Mouse (Mus musculus) CD4-positive helper T cell, adult 2 months (primary cell): ENCODE measurements around the gene Rnf222.

Experiments used
- DNase-seq: peaks from one replicate; pipeline ENCODE4 v3.0.0-alpha.2; 2012; ENCODE audit warnings: low read depth, missing footprints, low spot score

Rnf222 gene

DNA sequence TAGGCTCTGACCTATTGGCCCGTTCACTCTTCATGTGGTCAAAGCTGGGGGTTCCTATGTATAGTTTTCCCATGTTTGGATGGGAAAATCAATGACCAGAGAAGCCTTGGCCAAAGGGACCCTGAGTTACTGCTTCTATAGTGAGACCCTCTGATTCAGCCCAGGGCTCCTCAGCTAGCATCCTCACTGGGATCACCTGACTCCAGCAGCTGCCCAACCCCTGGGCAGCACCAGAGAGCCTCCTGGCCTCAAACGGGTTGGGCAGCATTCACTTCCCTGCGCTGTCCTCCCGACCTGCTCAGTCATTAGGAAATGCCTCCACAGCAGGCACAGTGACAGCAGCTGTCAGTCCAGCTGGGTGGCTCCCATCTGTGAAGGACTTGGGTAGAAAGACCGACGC is at the start of gene Rnf222:
Rnf222 (plus strand) TSS at position 301 of the 400 bp plus-strand sequence.
- DNase-seq: no peak

DNA sequence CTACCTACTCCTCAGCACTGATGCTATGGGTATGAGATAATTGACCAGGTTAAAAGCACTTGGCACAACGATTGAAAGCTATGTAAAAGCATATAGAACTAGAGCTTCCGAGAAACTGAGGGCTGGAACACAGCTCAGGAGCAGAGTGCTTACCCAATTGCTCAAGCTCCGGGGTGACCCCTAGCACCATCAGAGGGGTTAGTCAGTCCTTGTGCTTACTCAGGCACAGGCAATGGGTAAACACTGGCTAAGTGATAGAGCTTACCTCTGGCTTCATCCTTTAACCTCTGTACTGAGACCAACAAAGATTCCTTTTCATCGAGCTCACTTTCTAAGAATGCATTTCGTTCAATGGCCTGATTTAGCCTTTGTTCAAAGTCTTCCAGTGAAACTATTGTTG is 48.7 kb upstream of the Rnf222 start:
- DNase-seq: no peak

DNA sequence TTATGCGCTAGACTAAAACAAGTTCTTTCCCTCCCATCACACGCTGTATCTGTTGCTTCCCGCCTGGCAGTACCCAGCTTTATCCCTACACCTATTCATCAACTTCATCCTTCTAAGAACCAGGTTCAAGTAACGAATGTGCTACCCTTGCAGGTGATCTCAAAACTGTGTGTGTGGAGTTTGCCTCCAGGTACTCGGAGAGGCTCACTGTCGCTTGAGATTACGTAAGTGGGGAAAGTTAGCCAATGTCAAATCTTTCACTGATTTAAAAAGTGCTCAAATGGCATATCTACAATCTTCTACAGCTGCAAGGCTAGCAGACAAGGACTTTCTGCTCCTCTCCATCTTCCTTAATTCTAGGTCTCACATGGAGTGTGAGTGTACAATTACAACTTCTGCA is 37.5 kb upstream of the Rnf222 start:
- DNase-seq: no peak

DNA sequence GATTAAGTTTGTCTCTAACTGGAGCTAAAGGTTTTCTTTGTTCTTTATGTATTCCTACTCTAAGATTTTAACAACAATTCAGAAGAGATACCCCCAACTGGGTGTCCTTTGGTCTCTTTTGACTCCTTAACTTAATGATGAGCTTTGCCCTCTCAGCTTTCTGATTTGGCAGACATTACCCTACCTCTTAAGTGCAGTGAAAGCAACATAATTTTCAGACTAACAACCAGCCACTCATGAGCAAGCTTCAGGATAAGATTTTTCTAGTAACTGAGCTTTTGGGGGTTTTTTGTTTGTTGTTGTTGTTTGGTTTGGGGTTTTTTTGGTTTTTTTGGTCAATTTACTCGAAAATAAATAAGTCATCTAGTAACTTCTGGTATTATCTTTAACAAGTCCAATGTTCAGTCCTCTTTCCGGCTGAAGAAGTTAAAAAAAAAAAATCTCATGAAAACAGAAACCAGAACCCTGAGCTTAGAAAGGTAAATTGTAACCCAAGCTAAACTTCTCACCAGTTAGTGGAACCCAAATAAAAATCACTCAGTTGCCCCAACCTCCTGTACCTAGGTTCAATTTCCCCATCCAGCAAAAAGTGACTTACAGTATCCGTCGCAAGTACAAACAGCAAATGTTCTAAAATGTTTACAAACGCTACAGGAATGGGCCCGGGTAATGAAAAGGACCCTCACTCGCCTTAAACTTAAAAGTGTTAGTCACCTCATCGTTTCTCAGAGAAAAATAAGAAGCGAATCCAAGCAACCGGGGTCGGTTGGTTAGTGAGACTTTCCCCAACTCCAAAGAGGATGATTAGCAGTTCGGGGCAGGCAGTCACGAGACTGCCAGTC is 36.5 kb upstream of the Rnf222 start:
- DNase-seq: peak; percentile 22

DNA sequence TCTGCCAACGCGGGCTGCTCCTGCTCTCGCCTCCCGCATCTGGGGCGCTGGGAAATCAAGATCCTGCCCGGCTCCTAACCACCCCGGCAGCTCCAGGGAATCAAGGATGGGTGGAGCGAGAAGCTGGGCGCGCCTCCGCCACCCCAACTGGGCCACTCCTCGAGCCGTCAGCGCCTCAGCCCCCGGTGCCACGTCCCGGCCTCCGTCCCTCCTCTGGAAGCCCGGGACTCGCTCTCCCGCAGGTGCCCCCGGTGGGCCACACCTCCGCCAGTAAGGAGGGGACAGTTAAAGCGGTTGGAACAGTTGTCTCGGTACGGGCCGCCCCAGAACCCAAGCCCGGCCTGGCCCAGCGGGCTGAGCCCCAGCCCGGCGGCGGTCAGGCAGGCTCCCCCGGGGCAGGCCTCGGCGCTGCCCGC is 35.9 kb upstream of the Rnf222 start:
- DNase-seq: no peak

DNA sequence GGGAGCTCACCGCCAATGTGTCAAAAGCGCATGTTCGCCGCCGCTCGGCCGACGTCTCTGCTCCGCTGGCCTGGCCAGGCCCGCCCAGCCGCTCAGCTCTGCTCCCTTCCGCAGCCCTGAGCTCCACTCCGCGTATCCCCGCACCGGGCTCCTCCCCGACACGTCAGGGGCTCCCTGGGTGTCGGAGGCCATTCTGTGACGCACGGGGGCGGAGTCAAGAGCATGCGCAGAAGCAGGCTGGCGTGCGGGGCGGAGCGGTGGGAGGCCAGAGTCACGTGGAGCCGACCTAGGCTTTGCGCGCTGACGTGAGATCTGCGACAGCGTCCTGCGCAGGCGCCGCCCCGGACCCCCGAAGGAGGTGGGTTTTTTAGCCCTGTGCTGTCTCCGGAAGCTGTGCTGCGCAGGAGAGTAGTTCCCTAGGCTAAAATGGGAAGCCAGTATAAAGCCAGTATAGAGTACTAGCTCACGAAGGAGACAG is 35.4 kb upstream of the Rnf222 start:
- peak; percentile 99 for DNase-seq

DNA sequence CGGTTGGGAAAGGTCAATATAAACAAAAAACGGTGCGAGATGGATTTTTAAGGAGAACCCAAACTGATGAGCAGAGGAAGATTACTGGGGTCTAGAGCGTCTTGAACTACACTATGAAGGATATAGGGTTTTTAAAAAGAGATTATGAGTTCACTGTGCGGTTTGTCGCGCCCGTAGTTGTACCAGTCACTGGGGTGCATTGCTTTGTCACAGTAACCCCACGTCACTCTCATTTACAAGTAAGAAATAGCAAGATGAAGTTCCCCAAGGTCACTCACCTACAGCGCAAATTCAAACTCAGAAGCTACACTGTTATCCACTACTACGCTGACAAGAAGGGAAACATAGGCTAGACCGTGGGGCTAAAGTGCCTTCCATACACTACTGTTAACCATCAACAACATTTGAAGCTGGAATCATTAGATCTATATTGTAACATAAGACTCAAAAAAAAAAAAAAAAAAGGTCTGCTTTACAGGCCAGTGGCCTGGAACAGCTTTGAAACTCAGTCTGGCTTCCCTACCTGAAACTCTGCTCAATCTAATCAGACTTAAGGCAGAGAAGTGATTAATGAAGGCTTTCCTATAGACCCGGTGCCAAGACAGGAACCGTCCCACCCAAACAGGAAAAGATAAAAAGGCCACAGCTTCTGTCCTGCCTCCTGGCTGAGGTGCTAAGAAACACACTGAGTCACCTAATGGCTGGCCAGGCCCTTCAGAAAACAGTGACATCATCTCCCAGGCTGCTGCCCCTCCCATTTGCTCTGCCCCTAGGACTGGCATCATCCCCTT is 34.5 kb upstream of the Rnf222 start:
- DNase-seq: peak; percentile 55

DNA sequence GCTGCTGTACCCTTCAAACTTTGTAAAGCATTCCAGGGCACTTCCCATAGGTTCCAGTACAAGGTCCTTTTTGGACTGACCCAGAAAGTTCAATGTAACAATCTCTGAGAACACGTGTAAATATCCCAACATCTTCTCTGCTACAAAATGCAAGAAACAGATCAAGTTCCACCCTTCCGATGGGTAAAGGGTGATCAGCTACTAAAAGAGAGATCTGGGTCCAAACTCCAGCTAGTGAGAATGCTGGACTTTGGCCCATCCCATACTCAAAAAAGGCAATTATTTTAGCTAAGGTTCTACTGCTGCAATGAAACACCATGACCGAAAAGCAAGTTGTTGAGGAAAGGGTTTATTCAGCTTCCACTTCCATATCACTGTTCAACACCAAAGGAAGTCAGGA is 33.7 kb upstream of the Rnf222 start:
- DNase-seq: no peak

DNA sequence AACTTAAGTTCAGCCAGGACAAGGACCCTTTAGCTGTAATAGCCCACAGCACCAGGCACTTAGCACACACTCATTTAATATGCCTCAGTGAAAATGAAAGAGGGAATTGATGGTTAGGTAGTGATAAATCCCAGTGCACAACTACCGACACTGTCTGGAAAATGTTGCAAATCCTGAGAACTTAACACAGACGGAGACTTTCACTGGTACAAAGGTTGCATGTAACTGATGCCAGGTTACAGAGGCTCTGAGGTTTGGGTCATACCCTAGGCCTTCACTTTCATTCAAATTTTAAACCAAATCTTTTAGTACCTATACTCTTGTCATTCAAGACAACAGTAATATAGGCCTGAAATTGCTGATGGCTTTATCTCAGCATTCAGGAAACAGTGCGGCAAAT is 31.0 kb upstream of the Rnf222 start:
- no peak for DNase-seq

DNA sequence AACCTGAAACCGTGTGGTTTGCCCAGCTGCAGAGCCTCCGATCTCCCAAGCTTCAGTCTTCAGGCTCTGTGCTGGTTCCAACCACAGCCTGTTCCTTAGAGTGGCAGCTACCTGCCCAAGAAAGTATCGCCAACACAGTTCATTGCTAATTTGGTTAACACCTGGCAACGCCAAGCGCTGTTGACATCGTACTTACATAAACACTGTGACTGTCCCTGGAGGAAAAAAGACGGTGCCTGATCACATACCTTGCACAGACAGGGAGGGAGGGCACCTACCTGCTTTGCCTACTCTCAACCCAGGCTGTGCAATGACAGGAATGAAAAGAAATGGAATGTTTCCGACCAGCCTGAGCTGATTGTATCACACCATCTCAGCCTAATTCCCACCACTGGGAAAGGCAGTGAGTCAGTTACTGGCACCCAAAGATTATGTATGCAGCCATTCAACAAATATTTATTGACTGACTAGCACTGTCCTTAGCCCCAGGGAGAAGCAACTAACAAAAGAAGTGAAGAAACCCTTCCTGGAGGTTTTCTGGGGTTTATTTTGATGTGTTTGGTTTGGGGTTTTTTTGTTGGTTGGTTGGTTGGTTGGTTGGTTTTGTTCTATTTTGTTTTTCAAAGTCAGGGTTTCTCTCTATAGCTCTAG is 28.3 kb upstream of the Rnf222 start:
- no peak for DNase-seq

DNA sequence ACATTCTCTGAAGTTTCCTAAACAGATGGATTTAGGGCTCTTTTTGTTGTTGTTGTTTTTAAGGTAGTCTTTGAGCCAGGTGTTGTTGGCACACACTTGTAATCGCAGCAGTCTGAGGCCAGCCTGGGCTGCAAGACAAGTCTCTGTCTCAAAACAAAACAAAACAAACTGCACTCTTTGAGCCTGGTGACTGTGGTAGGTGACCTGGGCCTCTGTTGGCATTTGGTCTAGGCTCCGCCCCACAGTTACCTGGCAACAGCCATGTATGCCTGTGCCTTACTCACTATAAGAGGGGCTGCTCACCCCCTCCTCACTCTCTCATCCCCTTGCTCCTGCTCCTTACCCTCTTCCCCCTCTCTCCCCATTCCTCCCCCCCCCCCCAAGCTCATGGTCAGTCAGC is 26.1 kb upstream of the Rnf222 start:
- no peak for DNase-seq

DNA sequence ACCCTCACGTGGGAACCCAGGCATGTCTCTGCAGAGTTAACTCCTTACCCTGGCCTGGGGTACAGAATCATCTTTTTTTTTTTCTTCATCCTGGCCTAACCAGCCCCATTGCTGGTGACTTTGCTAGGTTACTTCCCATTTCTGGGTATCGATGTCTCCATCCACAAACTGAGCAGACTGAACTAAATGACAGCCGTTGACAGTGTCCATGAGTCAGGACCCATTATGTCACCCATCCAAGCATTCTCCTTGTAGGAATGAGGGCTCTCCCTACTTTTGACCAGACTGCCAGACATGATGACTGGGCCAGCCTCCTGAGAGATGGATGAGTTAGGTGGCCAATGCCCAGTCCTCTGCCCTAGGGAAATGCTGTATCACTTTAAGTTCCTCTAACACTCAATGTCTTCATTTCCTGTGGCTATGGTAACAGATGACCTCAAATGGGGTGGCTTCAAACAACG is 24.7 kb upstream of the Rnf222 start:
- no peak for DNase-seq

DNA sequence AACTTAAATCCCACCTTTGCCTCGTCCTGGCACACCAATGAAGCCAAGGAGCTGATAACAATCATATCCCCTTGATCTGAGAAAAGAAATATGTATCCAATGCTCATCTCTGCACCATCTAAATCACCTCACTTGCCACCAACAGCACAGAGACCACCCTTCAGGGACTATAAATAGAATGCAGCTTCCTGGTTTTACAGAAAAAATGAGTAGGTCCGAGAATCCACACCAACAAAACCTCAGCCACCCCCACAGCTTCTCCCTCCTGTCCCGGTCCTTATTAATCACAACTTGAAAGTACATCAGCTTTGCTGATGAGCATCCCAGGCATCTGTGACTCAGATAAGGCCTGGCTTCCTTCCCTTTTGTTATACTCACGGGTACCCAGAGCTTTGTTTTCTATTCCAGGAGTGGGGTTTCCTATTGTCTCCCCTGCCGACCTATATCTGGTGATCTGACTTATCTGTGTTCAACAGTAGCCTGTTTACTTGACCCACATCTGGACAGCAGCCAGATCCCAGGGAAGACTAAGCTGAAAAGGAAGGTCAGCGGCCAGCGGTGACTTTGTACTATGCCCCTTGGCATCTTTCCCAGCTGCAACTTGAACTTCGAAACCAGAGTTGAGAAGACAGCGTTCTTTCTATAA is 23.7 kb upstream of the Rnf222 start:
- no peak for DNase-seq

DNA sequence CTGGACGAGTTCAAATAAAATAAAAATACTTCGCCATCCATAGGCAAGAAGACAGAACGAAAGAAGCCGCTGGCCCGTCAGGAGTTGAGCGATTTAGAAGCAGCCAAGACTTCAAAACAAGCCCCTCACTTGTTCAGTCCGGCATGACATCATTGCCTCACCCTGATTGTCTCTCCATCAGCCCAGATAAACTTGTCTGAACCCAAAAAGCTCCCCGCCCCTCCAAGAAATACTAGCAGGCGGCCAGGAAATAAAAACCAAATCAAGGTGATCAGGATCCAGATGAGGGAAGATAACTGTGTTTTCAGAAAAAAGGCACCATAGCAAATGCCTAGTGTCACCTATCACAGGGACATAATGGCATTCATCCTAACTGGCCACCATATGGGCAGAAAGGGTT is 17.1 kb upstream of the Rnf222 start:
- DNase-seq: no peak

DNA sequence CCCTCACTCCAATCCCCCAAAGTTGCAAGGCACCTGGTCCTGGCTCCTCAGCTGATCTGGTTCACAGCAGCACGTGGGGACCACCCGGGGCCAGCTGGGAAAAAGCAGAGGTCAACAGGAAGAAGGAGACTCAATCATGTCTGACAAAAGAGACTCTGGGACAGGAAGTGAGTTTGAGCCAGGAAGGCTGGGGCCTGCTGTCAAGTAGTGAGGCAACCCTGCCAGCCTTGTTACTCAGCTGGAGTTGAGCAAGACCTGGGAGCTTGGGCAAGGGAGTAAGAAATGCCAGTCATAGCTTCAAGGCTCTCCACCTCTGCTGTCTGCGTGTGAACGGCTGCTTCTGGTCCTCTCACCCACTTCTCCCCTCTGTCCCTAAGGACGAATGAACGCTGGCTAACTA is 16.6 kb upstream of the Rnf222 start, which contains the start of gene Ndel1:
Ndel1 (minus strand) TSS at position 111 of the 400 bp plus-strand sequence.
- no peak for DNase-seq

DNA sequence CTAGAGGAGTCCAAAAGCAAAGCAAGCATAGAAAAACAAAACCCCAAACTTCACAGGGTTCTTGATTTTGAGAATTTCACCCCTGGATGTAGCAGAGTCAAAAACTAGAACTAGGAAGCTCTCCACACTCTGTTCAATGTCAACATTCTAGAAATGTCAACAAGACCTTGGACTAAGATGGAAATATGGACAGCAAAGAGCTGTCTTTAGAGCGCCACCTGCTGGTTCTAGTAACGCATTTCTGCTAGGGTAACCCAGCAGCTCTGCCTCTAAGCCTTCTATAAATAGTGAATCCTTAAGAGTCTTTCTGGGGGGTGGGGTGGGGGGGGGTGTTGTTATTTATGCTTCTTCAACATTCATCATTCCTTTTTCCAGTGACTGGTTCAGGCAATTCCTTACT is 13.5 kb upstream of the Rnf222 start:
- peak; percentile 59 for DNase-seq

DNA sequence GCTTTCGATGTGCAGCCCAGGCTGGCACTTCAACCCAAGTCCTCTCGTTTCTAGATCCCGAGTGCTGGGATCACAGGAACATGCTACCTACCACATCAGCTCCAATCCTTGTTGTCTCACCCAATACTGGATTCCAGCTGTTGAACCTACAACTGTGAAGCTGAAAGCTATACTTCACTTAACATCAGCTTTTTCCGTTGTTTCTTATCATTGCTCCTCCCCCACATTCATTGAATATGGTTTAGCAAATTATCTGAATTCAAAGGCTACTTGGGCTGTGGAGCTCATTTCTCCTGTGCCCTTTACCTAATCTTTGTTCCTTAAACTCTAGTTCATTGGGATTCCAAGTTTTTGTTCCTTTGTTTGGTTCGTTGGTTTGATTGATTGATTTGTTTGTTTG is 9.5 kb upstream of the Rnf222 start:
- DNase-seq: no peak

DNA sequence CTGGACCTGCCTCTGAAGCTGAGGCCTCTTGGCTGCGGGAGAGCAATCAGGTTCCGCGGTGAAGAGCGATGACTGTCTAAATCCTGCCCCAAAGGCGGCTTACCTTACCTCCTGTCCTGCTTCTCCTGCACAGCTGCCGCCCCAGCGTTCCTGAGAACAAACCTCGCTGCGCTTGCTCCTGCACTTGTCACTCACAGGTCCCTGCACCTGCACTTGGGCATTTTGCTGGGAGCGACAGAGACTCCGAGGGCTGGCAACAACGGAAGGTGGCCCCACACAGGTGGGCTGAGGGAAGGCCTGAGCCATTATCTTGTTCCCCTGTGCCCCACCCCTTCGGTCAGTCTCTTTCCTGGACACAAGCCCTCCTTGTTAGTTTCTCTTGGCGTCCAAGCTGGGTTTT is 6.2 kb upstream of the Rnf222 start:
- no peak for DNase-seq

DNA sequence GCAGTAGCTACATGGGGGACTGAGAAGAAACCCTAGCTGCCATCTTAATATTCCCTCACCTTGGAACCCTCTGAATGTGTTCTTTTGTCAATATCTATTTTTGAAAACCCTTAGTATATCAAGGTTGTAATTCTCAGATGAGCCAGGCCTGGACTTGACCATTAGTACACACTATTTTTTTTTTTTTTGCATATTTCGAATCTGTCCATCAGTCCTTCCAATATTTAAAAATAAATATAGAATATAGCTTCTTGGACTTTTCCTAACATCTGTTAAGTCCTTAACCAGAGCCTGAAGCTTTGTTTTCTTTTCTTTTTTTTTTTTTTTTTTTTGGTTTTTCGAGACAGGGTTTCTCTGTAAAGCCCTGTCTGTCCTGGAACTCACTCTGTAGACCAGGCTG is 4.5 kb upstream of the Rnf222 start:
- DNase-seq: no peak

DNA sequence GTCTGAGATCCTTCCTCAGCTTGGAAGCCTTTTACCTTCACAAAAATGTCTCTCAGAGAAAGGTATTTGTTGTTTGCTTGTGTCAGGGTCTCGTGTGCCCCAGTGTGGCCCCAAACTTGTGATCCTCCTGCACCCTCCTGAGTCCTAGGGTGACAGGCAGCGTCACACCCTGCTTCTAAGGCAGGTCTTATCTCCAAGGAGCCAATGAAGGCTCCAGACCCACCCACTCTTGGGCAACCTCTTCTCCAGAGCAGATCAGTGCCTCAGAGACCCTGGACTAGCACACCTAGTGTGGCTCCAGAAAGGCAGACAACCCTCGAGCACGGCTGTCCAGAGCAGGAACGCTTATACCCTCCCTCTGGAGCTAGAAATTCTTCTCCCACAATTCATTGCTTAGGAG is 4.0 kb upstream of the Rnf222 start:
- DNase-seq: no peak

DNA sequence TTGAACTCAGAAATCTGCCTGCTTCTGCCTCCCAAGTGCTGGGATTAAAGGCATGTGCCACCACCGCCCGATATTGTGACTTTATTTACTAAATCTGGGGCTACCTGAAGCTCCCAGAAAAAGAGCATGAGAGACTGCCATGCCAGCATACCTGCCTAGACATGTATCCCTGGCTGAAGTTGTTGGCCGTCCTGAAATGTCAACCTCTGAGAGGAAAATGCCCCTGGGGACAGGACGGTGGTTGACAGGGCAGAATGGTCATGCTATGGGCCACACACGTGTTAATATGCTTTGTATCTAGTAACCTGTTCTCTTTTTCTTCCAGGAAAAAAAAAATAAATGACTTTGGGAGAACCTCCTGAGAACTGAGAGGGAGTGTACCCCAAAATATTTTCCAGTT is 2.3 kb upstream of the Rnf222 start:
- no peak for DNase-seq

DNA sequence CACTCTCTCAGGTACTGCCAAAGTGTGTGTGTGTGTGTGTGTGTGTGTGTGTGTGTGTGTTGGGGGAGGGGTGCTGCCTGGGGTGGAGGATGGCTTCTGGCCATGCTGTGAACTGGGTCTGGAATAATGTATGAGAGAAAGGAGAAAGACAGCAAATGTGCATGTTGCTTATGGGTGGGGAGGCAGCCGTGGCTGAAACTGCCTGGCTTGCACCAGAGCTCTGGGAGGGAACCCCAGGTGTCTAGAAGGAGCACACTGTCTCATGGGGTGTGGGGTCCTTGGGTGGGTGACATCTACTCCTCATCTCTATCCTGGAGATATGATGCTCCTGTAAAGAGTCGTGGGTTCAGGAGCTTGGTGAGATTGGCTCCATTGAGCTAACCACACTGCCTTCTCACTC is 300 bp downstream of the Rnf222 start:
- no peak for DNase-seq
